Mouse (Mus musculus) gastrocnemius, adult 18-20 months (tissue): ENCODE data around the gene Gm17428. TPM values are rescaled to one million over a fixed set of nuclear protein-coding genes. Genes with fewer than 3 reads are reported as not detected.
"Not testable (repeated sequence)": the region's sequence is repeated elsewhere in the genome, so short reads cannot be mapped to it uniquely, and the experiment has no call there.

Experiments
- DNase-seq: peaks from one replicate; pipeline ENCODE4 v3.0.0; 2021; ENCODE audit warnings: low spot score
- total RNA-seq, 2 experiments: library from RNA; stranded (reverse); gene quantifications; 2 replicates each; pipeline ENCODE4 v1.2.3; 2021

Gm17428 gene
- total RNA-seq, 2 experiments from 2014 or later, result not detected

GRCm38 (mm10) chr14:54988350-54988874 lies 11.7 kb downstream of the Gm17428 start:
- not testable (repeated sequence) for DNase-seq

- no peak for DNase-seq
These were observed 12.1 kb downstream of the Gm17428 start for GRCm38 (mm10) chr14:54988882-54989281.

GRCm38 (mm10) chr14:54989886-54990441 lies 13.2 kb downstream of the Gm17428 start:
- DNase-seq, result no peak

GRCm38 (mm10) chr14:54992196-54992595 lies 15.5 kb downstream of the Gm17428 start:
- DNase-seq, result no peak

GRCm38 (mm10) chr14:54993636-54994035 lies 16.9 kb downstream of the Gm17428 start:
- no peak for DNase-seq

- no peak for DNase-seq
These were observed 17.6 kb downstream of the Gm17428 start, which contains the start of gene Myh7 for GRCm38 (mm10) chr14:54994136-54994868. Gene Myh7 (minus strand): TSS chr14:54994626.

- no peak for DNase-seq
These were observed 18.1 kb downstream of the Gm17428 start for GRCm38 (mm10) chr14:54994869-54995186.

GRCm38 (mm10) chr14:54995457-54996138 lies 18.9 kb downstream of the Gm17428 start:
- no peak for DNase-seq

GRCm38 (mm10) chr14:54996793-54997192 lies 20.1 kb downstream of the Gm17428 start:
- DNase-seq, result no peak

- DNase-seq, result no peak
These were observed 20.6 kb downstream of the Gm17428 start for GRCm38 (mm10) chr14:54997297-54997696.

GRCm38 (mm10) chr14:54998680-54999079 lies 21.9 kb downstream of the Gm17428 start:
- no peak for DNase-seq

GRCm38 (mm10) chr14:54999868-55000267 lies 23.1 kb downstream of the Gm17428 start:
- DNase-seq, result not testable (repeated sequence)

GRCm38 (mm10) chr14:55000814-55001213 lies 24.1 kb downstream of the Gm17428 start:
- no peak for DNase-seq

GRCm38 (mm10) chr14:55001446-55001845 lies 24.7 kb downstream of the Gm17428 start:
- no peak for DNase-seq

- no peak for DNase-seq
These were observed 25.4 kb downstream of the Gm17428 start for GRCm38 (mm10) chr14:55001938-55002686.

- no peak for DNase-seq
These were observed 26.0 kb downstream of the Gm17428 start for GRCm38 (mm10) chr14:55002687-55003120.

GRCm38 (mm10) chr14:55003878-55004855 lies 27.4 kb downstream of the Gm17428 start:
- no peak for DNase-seq

- no peak for DNase-seq
These were observed 28.8 kb downstream of the Gm17428 start for GRCm38 (mm10) chr14:55005506-55005905.

- no peak for DNase-seq
These were observed 29.2 kb downstream of the Gm17428 start for GRCm38 (mm10) chr14:55005967-55006366.

GRCm38 (mm10) chr14:55006541-55006940 lies 29.8 kb downstream of the Gm17428 start:
- DNase-seq, result no peak
